Mouse (Mus musculus) MEL (cell line): ENCODE data around the gene Steap3. TPM values are rescaled to one million over a fixed set of nuclear protein-coding genes. Genes with fewer than 3 reads are reported as not detected.

Experiments used
- DNase-seq: peaks from one replicate; pipeline ENCODE4 v3.0.0; 2011; ENCODE audit warnings: low read depth, low spot score
- H3K27ac ChIP-seq: 2 replicates; pipeline ENCODE4 v1.5.1; 2012; ENCODE audit warnings: low read depth, mild to moderate bottlenecking, control low read depth, low read length, moderate library complexity; ENCODE audit not compliant: control insufficient read depth
- H3K27me3 ChIP-seq, 2 experiments: fragments of 150-350 bp in 1 of 2; sonication (generic) in 1 of 2; 2 replicates each; pipeline ENCODE4 v1.6.1; 2012; ENCODE audit warnings: low read length in 2 of 2, mild to moderate bottlenecking in 2 of 2, improper control_type of control experiment in 1 of 2, moderate library complexity in 1 of 2; ENCODE audit not compliant: insufficient read depth in 2 of 2, control insufficient read depth in 1 of 2
- H3K36me3 ChIP-seq, 2 experiments: 2 replicates each; pipeline ENCODE4 v1.6.1; 2012 to 2014; ENCODE audit warnings: low read length in 2 of 2, improper control_type of control experiment in 1 of 2, inconsistent platforms in 1 of 2, mild to moderate bottlenecking in 1 of 2; ENCODE audit not compliant: insufficient read depth in 2 of 2, control insufficient read depth in 1 of 2
- H3K4me1 ChIP-seq, 2 experiments: fragments of 150-350 bp in 1 of 2; sonication (generic) in 1 of 2; 2 replicates each; pipeline ENCODE4 v1.6.1; 2012; ENCODE audit warnings: low read length in 2 of 2, improper control_type of control experiment in 1 of 2, mild to moderate bottlenecking in 1 of 2; ENCODE audit not compliant: insufficient read depth in 2 of 2, control insufficient read depth in 1 of 2
- H3K4me3 ChIP-seq, 2 experiments: fragments of 150-350 bp in 1 of 2; sonication (generic) in 1 of 2; 2 replicates each; pipeline ENCODE4 v1.5.1; 2012; ENCODE audit warnings: low read depth in 2 of 2, low read length in 2 of 2, mild to moderate bottlenecking in 2 of 2, moderate library complexity in 2 of 2, control low read depth in 1 of 2, improper control_type of control experiment in 1 of 2; ENCODE audit not compliant: control insufficient read depth in 1 of 2, insufficient read depth in 1 of 2
- H3K79me2 ChIP-seq: 2 replicates; pipeline ENCODE4 v1.6.1; 2012; ENCODE audit warnings: mild to moderate bottlenecking, low read length, moderate library complexity; ENCODE audit not compliant: control insufficient read depth, poor library complexity, insufficient read depth
- H3K9ac ChIP-seq: 2 replicates; pipeline ENCODE4 v1.6.1; 2012; ENCODE audit warnings: low read depth, mild to moderate bottlenecking, control low read depth, low read length, moderate library complexity; ENCODE audit not compliant: control insufficient read depth, poor library complexity, severe bottlenecking
- H3K9me3 ChIP-seq: fragments of 150-350 bp; sonication (generic); replicated peaks from 2 replicates; pipeline ENCODE4 v1.6.1; 2012; ENCODE audit warnings: mild to moderate bottlenecking, low read length, improper control_type of control experiment, moderate library complexity; ENCODE audit not compliant: insufficient read depth
- BHLHE40 ChIP-seq: IDR thresholded peaks from 2 replicates; pipeline ENCODE4 v1.6.1; 2012; ENCODE audit warnings: low read depth, mild to moderate bottlenecking, inconsistent platforms, low read length, improper control_type of control experiment, borderline replicate concordance
- GABPA ChIP-seq: IDR thresholded peaks from 2 replicates; pipeline ENCODE4 v1.6.1; 2012; ENCODE audit warnings: low read depth, mild to moderate bottlenecking, inconsistent platforms, low read length, improper control_type of control experiment, moderate library complexity
- KAT2A ChIP-seq: conservative IDR thresholded peaks from 2 replicates; pipeline ENCODE4 v1.6.1; 2012; ENCODE audit warnings: low read depth, low read length, improper control_type of control experiment, inconsistent platforms
- MAX ChIP-seq: IDR thresholded peaks from 2 replicates; pipeline ENCODE4 v1.6.1; 2011; ENCODE audit warnings: low read length, improper control_type of control experiment
- MAZ ChIP-seq: IDR thresholded peaks from 2 replicates; pipeline ENCODE4 v1.6.1; 2012; ENCODE audit warnings: low read depth, mild to moderate bottlenecking, inconsistent platforms, low read length, improper control_type of control experiment
- MEF2A ChIP-seq: IDR thresholded peaks from 2 replicates; pipeline ENCODE4 v1.6.1; 2014; ENCODE audit warnings: low read depth, mild to moderate bottlenecking, inconsistent platforms, low read length, improper control_type of control experiment; ENCODE audit not compliant: poor library complexity, insufficient replicate concordance, severe bottlenecking; ENCODE audit errors: extremely low read depth
- RAD21 ChIP-seq: IDR thresholded peaks from 2 replicates; pipeline ENCODE4 v1.6.1; 2011; ENCODE audit warnings: mild to moderate bottlenecking, low read depth, low read length, improper control_type of control experiment
- TCF12 ChIP-seq: IDR thresholded peaks from 2 replicates; pipeline ENCODE4 v1.6.1; 2014; ENCODE audit warnings: low read depth, mild to moderate bottlenecking, inconsistent platforms, low read length, improper control_type of control experiment, moderate library complexity
- polyA plus RNA-seq, 2 experiments: library from polyadenylated mRNA; stranded (reverse) in 1 of 2; unstranded in 1 of 2; fragments of >175 nt in 1 of 2; fragments of >200 nt in 1 of 2; gene quantifications; 2 replicates each; pipeline versions ENCODE4 v1.2.1 to v1.2.4; 2012; ENCODE audit warnings: low replicate concordance in 2 of 2, low read depth in 1 of 2; ENCODE audit not compliant: insufficient read length in 2 of 2, insufficient read depth in 1 of 2, missing spikeins in 1 of 2
- total RNA-seq: library from RNA; depleted of rRNA; stranded (reverse); fragments of 300-350 nt; gene quantifications from 2 replicates; pipeline ENCODE4 v1.2.3, GENCODE M21; 2012; rRNA removed

Steap3 gene
- total and polyA plus RNA-seq, 3 experiments, result 50.2 to 101 (median 98.2) TPM

DNA sequence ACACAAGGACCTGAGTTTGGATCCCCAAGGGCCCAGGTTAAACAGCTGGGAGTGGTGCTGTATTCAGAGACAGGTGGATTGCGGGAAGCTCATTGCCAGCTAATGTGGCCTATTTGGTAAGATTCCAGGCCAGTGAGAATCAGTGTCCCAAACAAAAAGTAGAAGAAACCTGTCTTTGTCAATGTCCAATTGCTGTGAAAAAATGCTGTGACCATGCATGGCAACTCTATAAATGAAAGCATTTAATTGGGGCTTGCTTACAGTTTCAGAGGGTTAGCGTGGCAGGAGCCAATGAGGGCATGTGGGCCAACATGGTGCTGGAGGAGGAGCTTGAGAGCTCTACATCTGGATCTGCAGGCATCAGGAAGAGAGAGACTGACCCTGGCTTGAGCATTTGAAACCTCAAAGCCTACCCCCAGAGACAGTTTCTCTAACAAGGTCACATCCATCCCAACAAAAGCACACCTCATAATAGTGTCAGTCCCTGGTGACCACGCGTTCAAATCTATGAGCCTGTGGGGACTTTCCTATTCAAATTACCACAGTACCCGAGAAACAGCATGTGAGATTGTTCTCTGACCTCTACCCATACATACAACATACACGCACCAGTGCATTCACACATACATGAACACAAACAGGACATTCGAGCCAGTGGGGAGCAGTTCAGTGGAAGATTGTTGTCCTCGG lies 126.8 kb downstream of the Steap3 start:
- no peaks in the 10 kb centered on the region for H3K9me3 ChIP-seq
- H3K79me2 ChIP-seq, result no peaks in the 10 kb centered on the region
- no peak for DNase-seq
- H3K4me1 ChIP-seq, result no peaks in the 10 kb centered on the region
- H3K36me3 ChIP-seq, result no peaks in the 10 kb centered on the region
- H3K27me3 ChIP-seq, result no peaks in the 10 kb centered on the region
- no peak for TF ChIP-seq GABPA
- no peak for TF ChIP-seq KAT2A
- no peak for TF ChIP-seq MAZ
- no peak for TF ChIP-seq RAD21
- TF ChIP-seq MEF2A, result no peak
- no peak for TF ChIP-seq TCF12
- no peak overlapping the region for H3K4me3 ChIP-seq
- H3K27ac ChIP-seq, result no peak overlapping the region
- H3K9ac ChIP-seq, result no peak overlapping the region

DNA sequence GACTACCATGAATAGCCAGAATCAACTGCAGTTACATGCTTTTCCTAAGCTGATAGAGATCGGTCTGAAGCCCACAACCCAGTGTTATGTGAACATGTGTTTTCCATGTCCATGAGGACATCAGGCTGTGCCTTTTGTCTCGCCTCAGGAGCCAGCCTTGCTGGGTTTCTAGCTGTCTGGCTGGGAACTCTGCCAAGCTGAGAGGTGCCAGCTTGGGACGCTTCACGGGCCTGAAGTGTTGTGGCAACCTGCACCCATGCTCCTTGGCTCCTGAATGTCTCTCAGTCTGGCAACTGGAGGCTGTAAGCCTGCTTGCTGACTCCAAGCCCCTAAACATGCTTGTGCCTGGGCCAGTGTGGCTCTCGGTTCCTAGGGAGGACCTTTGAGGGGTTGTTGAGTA lies 130.0 kb downstream of the Steap3 start:
- Histone ChIP-seq H3K9ac (no peak overlapping the region), H3K9me3 (no peaks in the 10 kb centered on the region), H3K4me1 (no peaks in the 10 kb centered on the region), H3K79me2 (no peaks in the 10 kb centered on the region), H3K27ac (no peak overlapping the region), H3K4me3 (no peak overlapping the region), H3K27me3 (no peaks in the 10 kb centered on the region), H3K36me3 (no peaks in the 10 kb centered on the region)
- TF ChIP-seq TCF12 (no peak), MAX (no peak), BHLHE40 (no peak)
- no peak for DNase-seq

Other genes starting within 250 kb of the Steap3 start
- gene Tmem37, start 198.6 kb downstream of the Steap3 start, total RNA-seq, result 2.6 TPM in 2 replicates
- 1 to 10 TPM in 1 of 2 experiments, not detected in 1; 9.1 TPM for gene Tmem37, start 198.6 kb downstream of the Steap3 start, polyA plus RNA-seq
- gene Dbi, start 151.6 kb downstream of the Steap3 start, total RNA-seq, result 164 and 220 TPM in 2 replicates
- 100 to 1,000 TPM in 1 of 2 experiments, not detected in 1; 149 TPM for gene Dbi, start 151.6 kb downstream of the Steap3 start, polyA plus RNA-seq
- gene 3110009E18Rik, start 151.5 kb downstream of the Steap3 start, total RNA-seq, result 13.8 and 15.1 TPM in 2 replicates
- gene 3110009E18Rik, start 151.5 kb downstream of the Steap3 start, polyA plus RNA-seq, result 10 to 100 TPM in 1 of 2 experiments, not detected in 1; 16.5 TPM
- not detected in 2 replicates for gene C1ql2, start 67.9 kb upstream of the Steap3 start, total RNA-seq
- gene C1ql2, start 67.9 kb upstream of the Steap3 start, polyA plus RNA-seq, result not detected
- not detected in 2 replicates for gene Marco, start 232.3 kb upstream of the Steap3 start, total RNA-seq
- gene Marco, start 232.3 kb upstream of the Steap3 start, polyA plus RNA-seq, result not detected